Mouse (Mus musculus) E14TG2a.4 (cell line): ENCODE data around the gene Dagla.

Experiments used
- H3K27me3 ChIP-seq: 2 replicates; pipeline ENCODE4 v1.6.1; 2014; ENCODE audit warnings: low read length, control low read depth; ENCODE audit not compliant: insufficient read depth
- H3K36me3 ChIP-seq: 2 replicates; pipeline ENCODE4 v1.6.1; 2014; ENCODE audit warnings: low read length, control low read depth; ENCODE audit not compliant: insufficient read depth
- H3K4me1 ChIP-seq: replicated peaks from 2 replicates; pipeline ENCODE4 v1.6.1; 2014; ENCODE audit warnings: low read depth, low read length, control low read depth
- H3K4me3 ChIP-seq: replicated peaks from 2 replicates; pipeline ENCODE4 v1.5.1; 2014; ENCODE audit warnings: mild to moderate bottlenecking, low read length
- H3K9me3 ChIP-seq: 2 replicates; pipeline ENCODE4 v1.6.1; 2014; ENCODE audit warnings: low read length, control low read depth
- CTCF ChIP-seq: conservative IDR thresholded peaks from 2 replicates; pipeline ENCODE4 v1.5.1; 2014; ENCODE audit warnings: low read length
- NANOG ChIP-seq: IDR thresholded peaks from 2 replicates; pipeline ENCODE4 v1.6.1; 2014; ENCODE audit warnings: borderline replicate concordance, low read length, mixed read lengths
- POU5F1 ChIP-seq: IDR thresholded peaks from 2 replicates; pipeline ENCODE4 v1.6.1; 2014; ENCODE audit warnings: low read length, borderline replicate concordance

Dagla gene

GRCm38 (mm10) chr19:10248128-10248527 is 56.5 kb downstream of the Dagla start:
- no peaks in the 10 kb centered on the region for H3K36me3 ChIP-seq
- peaks cover 58% of the 10 kb centered on the region for H3K4me1 ChIP-seq
- peaks cover 46% of the 10 kb centered on the region for H3K27me3 ChIP-seq
- H3K4me3 ChIP-seq = peak overlapping the region; percentile 37
- TF ChIP-seq CTCF = no peak
- TF ChIP-seq NANOG = no peak
- TF ChIP-seq POU5F1 = no peak
- H3K9me3 ChIP-seq = no peaks in the 10 kb centered on the region

- Histone ChIP-seq H3K4me1 (peaks cover 60% of the 10 kb centered on the region), H3K4me3 (no peak overlapping the region; the same call in 1 of the 2 replicates), H3K36me3 (no peaks in the 10 kb centered on the region), H3K9me3 (no peaks in the 10 kb centered on the region), H3K27me3 (peaks cover 36% of the 10 kb centered on the region)
- TF ChIP-seq CTCF = no peak
- no peak for TF ChIP-seq POU5F1
- TF ChIP-seq NANOG = no peak
Observed at GRCm38 (mm10) chr19:10247165-10247564, 57.5 kb downstream of the Dagla start.

DNA sequence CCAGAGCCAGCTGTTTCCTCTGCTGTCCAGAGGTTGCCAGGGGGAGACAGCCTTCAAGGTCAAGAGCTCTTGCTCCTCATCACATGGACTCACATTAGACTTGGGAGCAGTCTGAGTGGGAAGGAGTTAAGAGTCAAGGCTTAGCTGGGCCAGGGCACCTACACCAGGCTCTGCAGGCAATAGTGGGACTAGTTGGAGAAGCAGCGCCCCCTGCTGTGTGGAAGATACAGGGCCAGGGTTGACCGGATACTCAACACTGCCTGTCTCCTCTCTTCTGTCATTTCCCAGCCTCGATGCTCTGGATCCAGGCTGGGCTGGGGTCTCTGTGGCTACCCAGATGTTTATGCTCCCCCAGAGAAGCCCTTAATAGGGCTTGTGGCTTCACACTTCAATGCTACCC is 60.5 kb downstream of the Dagla start:
- Histone ChIP-seq H3K4me1 (peaks cover 80% of the 10 kb centered on the region), H3K27me3 (peaks cover 13% of the 10 kb centered on the region), H3K9me3 (no peaks in the 10 kb centered on the region), H3K4me3 (no peak overlapping the region), H3K36me3 (peaks cover 1% of the 10 kb centered on the region; the same call in 1 of the 2 replicates)
- TF ChIP-seq NANOG (no peak), CTCF (peak; percentile 52)

DNA sequence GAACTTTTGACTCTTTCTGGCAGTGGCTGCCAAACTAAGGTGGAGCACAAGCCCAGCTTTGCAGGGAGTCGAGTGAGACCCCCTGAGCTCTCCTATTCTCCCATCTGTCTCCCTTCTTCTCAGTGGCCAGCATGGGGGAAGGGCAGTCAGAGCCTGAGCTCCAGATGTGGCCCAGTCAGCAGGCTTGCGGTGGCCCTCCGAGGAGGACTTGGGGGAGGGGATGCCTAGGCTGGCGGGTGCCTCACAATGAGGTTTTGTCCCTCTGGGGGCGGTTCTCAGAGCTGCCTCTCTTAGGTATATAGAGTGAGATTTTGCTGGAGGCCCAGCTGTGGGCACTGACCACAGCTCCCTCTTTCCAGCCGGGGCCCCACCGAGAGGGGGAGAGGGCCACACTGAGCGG is 61.8 kb downstream of the Dagla start:
- TF ChIP-seq CTCF (no peak), NANOG (no peak)
- peaks cover 87% of the 10 kb centered on the region for H3K4me1 ChIP-seq
- H3K36me3 ChIP-seq = peaks cover 14% of the 10 kb centered on the region
- peaks cover 5% of the 10 kb centered on the region for H3K27me3 ChIP-seq
- no peaks in the 10 kb centered on the region for H3K9me3 ChIP-seq
- 0 out of 2 replicates have a peak overlapping the region, but pooled peaks have one; percentile 39 for H3K4me3 ChIP-seq

DNA sequence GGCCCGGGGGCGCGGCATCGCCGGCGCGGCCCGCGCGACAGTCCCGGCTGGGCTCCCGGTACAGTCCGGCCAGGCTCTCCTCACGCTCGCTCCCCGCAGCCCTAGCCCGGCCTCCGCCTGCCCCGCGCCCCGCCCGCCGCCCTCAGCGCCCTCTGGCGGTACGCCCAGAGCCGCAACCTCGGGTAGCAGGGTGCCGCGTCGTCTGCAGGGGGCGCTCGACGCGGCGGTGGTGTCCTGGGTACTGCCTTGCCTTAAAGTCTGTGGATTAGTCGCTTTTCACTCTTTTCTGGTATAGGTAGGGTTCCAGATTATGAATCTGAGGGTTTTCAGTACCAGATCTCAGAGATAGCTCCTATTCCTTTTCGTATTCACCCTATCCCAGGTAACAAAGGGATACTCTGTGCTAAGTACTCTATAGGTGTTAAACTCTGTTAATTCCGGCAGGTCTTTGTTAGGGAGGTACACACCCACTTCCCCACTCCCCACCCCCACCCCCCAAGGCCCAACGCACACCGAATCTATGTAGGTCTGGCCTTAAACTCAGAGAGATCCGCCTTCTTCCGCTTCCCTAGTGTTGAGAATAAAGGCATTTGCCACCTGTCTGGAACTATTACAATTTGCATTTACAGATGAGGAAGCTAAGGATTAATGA is 63.9 kb downstream of the Dagla start, which contains the start of gene Myrf:
Myrf (minus strand) TSS at position 95 of the 652 bp plus-strand sequence.
- Histone ChIP-seq H3K36me3 (peaks cover 35% of the 10 kb centered on the region), H3K9me3 (no peaks in the 10 kb centered on the region), H3K27me3 (no peaks in the 10 kb centered on the region), H3K4me1 (peaks cover 87% of the 10 kb centered on the region), H3K4me3 (peak within 1 kb of the TSS; percentile 84)
- peak; percentile 41 for TF ChIP-seq CTCF
- no peak; the same call in 1 of the 2 replicates for TF ChIP-seq NANOG

- H3K9me3 ChIP-seq = no peaks in the 10 kb centered on the region
- peaks cover 91% of the 10 kb centered on the region for H3K4me1 ChIP-seq
- peak overlapping the region; percentile 84 for H3K4me3 ChIP-seq
- no peak for TF ChIP-seq POU5F1
- TF ChIP-seq CTCF = no peak
- H3K27me3 ChIP-seq = no peaks in the 10 kb centered on the region
- peaks cover 42% of the 10 kb centered on the region for H3K36me3 ChIP-seq
Observed at GRCm38 (mm10) chr19:10239975-10240653, 64.6 kb downstream of the Dagla start.

GRCm38 (mm10) chr19:10239419-10239818 is 65.3 kb downstream of the Dagla start:
- Histone ChIP-seq H3K36me3 (peaks cover 49% of the 10 kb centered on the region), H3K4me3 (peak overlapping the region; percentile 84), H3K9me3 (no peaks in the 10 kb centered on the region), H3K4me1 (peaks cover 94% of the 10 kb centered on the region), H3K27me3 (no peaks in the 10 kb centered on the region)
- TF ChIP-seq NANOG (no peak), CTCF (no peak), POU5F1 (no peak)

- H3K4me1 ChIP-seq = peaks cover 94% of the 10 kb centered on the region
- no peaks in the 10 kb centered on the region for H3K9me3 ChIP-seq
- H3K36me3 ChIP-seq = peaks cover 58% of the 10 kb centered on the region
- TF ChIP-seq NANOG = no peak
- TF ChIP-seq POU5F1 = no peak
- TF ChIP-seq CTCF = no peak
- peak overlapping the region; percentile 84 for H3K4me3 ChIP-seq
- H3K27me3 ChIP-seq = no peaks in the 10 kb centered on the region
Observed at GRCm38 (mm10) chr19:10238477-10238876, 66.2 kb downstream of the Dagla start.
